Mouse (Mus musculus) brain, adult 2 months (tissue): ENCODE data around the gene Adam10.

Experiments
- DNase-seq: peaks from one replicate; pipeline ENCODE4 v3.0.0; 2011; ENCODE audit warnings: low read depth, low spot score

The Adam10 gene

DNA sequence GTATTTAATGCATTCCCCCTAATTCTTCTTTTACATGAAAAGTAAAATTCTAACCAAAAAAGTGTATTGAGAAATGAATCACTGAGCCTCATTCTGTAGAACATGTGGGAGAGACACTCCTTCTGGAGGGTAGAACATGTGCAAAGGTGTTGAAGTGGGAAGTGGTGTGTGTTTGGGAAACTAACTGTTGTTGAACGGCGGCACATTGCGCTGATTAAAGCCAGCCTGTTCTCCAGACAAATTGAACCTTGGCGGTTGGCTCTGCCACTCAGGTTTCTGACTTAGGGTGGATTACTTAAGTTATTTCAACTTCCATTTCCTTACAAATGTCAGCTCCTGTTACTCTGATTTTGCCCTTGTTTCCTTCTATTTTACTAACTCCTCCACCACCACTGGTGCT, 5.1 kb upstream of the Adam10 start:
- DNase-seq = peak; percentile 54

DNA sequence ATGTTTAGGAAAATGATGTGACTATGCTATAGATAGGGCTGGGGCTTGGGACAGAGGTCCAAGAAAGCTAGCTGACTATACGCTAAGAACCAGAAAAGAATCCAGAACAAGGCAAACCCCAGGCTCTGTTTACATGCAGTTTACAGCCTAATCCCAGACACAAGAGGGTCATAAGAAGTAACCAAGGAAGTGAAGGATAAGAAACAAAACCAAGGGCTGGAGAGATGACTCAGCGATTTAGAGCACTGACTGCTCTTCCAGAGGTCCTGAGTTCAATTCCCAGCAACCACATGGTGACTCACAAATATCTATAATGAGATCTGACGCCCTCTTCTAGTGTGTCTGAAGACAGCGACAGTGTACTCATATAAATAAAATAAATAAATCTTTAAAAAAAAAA, 3.7 kb upstream of the Adam10 start:
- DNase-seq = no peak

DNA sequence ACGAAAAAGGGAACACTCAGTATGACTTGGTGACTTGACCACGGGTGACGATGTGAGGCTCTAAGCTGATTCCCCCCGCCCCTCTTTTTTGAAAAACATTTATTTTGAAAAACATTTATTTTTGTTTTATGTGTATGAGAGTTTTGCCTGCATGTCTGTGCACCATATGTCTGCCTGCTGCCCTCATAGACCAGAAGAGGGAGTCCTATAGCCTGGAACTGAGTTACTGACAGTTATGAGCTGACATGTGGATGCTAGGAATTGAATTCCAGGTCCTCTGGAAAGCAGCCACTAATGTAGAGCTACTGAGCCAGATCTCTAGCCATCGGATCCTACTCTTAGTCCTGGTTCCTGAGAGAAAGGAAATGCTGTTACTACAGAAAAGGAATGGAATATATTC, 2.8 kb upstream of the Adam10 start:
- no peak for DNase-seq

DNA sequence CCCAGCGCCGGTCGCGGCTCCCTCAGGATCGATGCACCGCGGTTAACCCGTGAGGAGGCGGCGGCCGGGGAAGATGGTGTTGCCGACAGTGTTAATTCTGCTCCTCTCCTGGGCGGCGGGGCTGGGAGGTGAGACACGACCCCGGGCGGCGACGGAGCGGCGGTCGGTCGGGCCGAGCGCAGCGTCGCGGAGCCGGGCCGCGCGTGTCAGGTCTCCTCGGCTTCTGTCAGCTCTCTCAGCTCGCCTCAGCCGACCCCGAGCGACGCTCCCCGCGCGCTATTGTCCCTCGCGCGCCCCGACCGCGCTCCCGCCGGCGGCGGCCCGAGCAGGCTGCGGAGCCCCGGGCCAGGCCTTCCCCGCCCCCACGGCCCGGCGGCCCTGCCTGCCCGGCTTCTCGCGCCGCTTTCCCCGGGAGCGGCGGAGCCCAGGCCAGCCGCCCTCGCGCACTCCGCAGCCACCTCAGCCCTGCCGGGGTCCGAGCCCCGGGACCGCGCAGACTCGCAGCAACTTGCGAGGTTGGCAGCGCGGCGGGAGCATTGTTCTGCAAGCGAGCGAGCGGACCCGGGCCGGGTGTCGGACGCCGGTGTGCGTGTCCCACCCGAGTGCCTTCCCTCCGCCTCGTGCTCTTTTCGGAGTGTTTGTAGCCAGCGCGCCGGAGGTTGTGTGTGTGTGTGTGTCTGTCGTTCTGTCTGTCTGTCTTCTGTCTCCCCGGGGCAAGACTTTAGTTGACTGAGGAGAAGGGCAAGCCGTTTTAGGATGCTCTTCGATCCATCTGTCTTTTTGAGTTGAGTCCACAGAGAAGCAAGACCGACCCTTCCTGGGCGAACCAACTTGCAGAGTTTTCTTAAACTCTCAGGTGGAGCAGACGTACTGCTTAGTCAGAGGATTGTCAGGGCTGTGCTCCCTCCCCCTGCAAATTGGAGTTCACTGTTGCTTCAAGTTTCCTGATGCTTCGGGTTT, 615 bp downstream of the Adam10 start:
- peak; percentile 54 for DNase-seq

DNA sequence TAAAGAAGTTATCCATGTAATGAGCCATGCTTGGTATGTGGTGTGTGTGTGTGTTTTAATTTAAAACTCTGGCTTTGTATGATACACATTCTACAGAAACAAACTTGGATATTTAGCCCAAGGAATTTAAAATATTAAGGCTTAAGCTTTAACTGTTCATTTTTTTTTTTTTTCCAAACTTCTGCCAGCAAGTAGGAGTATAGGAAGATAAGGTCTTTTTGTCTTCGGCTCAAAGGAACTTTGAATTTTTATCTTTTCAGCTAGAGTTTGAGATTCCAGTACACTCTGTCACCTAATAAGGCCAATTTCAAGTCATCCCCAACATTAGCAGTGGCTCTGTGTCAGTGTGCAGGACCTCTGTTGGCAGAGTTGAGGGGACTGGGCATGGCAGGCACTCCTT, 3.4 kb downstream of the Adam10 start:
- DNase-seq = no peak

DNA sequence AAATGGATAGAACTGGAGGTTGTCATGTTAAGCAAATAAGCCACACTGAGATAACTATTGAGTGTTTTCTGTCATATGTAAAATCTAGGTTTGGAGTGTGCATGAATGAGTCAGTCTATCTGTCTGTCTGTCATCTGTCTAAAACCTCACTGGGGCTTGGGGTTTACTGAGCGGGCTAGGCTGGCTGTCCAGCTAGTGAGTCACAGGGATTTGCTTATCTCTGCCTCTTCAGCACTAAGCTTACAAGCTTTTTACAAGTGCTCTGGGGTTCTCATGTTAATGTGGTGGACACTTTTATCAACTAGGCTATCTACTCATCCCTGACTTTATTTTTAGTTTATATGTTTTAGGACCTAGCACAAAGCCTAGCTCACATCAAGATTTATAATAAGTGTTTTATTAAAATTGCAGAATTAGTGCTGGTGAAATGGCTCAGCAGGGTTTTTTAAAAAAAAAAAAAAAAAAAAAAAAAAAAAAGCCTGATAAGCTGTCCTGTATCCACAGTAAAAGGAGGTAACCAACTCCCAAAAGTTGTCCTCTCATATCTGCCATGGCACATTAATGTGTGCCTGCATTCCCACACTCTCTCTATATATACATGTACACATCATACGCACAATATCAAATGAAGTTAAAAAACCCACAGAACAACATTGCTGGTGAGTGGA, 9.6 kb downstream of the Adam10 start:
- no peak for DNase-seq

DNA sequence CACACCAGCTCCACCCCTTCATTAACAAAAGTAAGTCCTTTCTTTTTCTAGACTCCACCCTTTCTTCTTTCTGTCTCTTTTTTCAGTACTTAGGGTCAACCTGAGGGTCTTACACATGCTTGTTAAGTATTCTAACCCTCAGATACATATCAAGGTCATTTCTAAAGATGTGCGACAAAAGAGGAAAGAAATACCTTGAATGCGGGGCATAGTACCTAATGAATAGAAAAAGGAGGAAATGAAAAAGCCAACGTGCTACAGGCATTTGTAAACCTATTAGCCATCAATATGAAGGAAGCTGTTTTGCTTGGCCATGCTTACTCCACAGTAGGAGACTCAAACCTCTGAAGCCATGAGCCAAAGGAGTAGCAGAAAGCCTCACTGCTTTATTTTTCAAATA, 11.1 kb downstream of the Adam10 start:
- DNase-seq = no peak

DNA sequence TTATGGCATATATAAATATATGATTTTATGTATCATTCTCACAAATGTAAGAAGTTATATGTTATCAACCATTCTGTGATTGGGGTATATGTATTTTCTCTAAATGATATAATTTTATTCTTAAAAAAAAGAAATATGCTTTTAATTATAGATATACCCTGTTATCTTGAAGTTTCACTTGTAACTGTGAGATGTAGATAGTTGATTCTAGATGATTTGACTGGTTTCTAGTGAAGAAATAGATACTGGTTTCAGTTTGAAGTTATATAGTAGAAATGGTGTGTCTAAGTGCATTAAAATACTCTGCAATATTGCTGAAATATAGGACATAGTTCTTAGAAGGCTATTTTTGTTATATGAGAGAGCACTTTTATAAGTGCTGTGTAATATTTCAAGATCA, 11.8 kb downstream of the Adam10 start:
- no peak for DNase-seq

DNA sequence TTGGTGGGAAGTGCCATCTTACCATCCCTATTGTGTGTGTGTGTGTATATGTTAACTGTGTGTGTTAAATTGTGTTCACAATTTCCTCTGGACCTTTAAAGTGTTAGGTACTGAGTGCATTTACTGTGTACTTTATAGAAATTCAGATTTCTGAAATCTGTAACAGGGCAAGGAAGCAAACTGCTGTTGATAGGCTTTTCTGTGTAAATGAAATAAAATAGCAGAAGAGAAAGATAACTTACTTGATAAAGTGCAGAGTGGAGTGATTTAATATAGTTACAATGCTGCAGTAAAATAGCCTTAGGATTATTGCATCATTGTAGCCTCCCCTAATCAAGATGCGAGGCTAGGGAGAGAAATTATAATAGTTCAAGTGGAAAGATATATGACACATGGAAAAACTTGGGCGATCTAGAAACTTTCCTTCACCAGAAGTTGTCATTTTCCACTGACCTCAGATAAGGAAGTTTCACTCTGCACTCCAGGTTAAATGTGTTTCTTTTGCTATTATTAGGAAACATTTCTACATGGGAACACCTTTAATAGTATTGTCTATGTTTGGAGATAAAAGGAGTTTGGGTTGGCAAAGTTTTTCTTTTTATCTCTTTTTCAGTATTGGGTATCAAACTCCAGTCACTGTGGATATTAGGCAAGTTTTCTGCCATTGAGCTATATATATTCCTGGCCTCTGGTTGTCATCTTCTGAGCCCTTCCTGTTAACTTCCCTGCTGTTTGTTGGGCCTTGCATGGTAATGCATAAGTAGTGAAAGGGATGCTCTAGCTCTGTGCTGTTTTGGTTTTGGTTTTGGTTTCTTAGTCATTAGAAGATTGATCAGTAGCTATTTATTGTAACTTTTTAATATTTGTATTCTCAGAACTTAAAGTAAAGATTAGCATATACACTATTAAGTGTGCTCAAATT, 13.2 kb downstream of the Adam10 start:
- no peak for DNase-seq

DNA sequence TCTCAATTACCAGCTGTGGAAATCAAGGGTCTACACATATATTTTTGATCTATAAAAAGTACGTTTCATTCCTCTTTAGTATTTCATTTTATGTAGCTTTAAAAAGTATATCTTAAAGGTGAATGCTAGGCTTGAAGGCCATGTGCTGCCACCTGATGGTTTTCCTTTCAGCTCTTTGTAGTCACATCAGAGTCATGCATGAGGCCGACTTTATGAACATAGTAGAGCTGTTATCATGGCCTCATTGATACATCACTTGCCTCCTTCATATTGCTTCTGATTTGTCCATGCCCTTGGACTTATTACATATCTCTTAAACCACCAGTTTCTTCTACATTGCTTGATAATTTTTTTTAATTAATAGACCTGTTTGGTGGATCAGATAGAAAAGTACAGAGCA, 16.9 kb downstream of the Adam10 start:
- no peak for DNase-seq

DNA sequence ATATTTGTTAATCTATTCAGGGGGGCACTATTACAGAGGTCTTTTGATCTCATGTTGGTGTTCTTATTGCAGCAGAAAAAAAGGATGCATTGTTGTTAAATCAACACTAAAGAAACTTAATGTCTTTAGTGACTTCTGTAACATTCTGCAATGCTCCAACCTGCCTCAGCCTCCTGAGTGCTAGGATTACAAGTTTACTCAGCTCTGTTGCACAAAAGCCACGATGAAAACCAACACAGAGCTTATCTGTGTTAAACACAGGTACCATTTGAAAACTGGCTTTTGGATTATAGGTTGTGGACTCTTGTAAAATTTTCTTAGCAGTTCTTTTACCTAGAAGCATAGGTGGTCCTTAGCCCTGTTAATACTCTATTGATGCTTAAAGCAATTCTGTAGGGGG, 19.3 kb downstream of the Adam10 start:
- DNase-seq = no peak

DNA sequence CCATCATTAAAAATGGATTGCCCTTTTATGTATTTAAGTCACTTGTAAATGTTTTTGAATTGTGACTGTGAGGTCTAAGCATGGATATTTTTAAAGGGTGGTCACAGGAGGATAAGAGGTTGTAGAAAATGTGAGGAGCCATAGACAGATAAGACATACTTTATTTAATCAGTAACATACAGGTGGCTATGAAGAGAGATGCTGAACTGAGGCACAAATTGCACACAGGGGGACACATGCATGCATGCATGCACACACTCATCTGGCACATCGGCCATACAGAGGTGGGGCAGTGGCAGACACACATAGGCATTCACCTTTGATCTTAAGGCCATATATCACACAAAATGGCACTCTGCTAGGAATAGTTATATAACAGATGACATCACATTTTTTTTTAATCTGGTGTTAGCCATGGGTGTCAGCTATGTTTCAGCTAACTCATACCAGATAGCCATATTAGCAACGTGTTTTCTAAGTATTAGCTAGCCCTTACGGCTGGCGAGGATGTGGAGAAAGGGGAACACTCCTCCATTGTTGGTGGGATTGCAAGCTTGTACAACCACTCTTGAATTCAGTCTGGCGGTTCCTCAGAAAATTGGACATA, 24.9 kb downstream of the Adam10 start:
- DNase-seq = no peak

DNA sequence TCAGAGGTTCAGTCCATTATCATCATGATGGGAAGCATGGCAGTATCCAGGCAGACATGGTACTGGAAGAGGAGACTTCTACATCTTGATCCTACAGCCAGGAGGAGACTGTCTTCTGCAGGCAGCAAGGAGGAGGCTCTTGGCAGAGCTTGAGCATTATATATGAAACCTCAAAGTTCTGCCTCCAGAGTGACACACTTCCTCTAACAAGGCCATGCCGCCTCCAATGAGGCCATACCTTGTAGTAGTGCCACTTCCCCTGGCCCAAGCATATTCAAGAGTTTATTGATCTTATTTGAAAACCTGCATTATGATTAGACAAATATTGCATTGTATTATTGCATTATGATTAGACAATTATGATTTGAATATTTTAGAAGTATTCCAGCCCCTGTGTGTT, 27.6 kb downstream of the Adam10 start:
- DNase-seq = no peak

DNA sequence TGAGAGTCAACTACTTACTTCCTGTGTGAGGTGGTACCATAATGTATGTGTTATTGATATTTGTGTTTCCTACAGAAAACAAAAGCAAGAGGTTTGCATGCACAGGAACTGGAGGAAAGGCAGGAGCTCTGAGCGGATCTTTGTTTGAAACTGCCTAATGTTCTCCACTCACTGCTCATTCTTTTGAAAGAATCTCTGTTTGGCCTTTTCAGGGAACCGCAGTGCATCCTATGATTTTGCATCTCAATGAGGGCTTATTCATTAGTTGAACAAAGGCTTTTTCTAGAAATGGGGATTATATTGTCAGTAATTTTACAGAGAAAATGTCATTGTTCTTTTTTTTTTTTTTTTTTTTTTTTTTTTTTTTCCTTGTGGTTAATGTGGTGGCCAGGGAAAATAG, 50.7 kb downstream of the Adam10 start:
- DNase-seq = peak; percentile 85

DNA sequence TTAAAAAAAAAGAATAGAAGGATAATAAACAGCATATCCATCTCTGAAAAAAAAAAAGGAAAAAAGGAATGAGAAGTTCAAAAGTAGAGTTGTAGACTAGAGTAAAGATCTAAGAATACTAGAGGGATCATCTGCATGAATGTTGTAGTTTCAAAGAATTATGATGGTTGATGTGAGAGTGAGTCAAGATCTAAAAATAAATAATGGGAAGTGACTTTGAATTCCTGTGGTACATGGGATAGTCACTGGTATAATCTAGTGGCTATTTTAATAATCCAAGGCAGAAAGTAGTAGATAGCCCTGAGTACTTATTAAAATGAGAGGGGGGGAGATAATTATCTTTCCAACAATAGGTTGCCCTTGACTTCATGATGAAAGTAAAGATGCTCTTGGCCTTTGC, 52.3 kb downstream of the Adam10 start:
- no peak for DNase-seq

DNA sequence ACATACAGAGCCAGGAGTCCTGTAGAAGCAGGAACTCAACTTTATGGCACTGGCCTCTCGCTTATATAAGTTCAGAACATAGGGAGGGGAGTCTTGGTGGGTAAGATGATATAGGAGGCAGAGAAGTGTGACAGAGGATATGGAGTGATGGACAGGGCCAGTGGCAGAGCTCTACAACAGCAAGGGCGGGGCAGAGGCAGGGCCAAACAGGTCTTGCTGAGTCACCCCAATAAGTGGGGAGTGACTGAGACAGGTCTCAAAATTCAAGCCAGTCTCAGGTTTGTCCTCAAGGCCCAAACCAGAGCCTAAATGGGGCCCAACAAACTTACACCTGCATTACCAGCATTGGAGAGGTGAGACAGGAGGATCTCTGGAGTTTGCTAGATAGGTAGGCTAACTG, 54.4 kb downstream of the Adam10 start:
- DNase-seq = no peak

DNA sequence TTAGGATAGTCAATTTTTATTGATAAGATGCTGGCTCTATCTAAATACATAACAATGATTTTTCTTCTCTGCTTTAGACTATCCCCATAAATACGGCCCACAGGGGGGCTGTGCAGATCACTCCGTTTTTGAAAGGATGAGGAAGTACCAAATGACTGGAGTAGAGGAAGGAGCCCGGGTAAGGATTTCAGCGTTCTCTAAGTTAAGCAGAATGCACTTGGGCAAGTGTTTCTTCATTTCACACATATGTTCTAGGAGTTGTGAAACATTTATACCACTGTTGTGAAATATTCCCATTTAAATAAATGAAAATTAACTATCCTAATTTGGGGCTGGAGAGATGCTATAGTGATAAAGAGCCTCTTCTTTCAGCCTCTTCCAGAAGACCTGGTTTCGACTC, 61.2 kb downstream of the Adam10 start:
- DNase-seq = no peak

DNA sequence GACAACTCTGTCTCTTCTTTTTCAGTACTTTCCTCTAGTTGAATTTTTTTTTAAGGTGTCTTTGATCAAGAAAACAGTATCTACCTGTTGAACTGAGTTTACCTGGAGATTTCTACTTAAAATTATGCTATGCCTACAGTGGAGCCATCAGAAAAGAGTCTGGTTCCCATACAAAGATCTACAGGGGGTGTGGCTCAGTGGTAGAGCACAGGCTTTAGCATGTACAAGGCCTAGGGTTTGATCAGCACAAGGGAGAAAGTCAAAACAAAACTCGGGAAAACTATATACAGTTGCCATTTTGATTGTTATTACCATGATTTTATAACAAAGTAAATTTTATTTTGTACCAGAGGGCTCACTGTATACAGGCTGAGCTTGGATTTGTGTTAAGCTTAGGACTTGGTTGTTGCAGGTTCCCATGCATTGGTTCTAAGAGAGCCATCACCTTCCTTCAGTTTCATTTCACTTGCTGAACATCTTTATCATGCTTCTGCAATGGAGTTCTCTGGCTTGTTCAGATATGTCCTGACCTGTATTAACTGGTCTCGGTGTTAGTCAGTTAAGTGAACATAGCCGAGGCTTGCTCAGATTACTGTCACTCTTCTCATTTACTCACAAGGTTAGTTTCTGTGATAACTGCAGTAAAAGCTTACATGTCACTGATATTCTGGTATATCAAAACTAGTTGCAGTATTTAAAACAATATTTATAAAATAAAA, 72.9 kb downstream of the Adam10 start:
- no peak for DNase-seq

DNA sequence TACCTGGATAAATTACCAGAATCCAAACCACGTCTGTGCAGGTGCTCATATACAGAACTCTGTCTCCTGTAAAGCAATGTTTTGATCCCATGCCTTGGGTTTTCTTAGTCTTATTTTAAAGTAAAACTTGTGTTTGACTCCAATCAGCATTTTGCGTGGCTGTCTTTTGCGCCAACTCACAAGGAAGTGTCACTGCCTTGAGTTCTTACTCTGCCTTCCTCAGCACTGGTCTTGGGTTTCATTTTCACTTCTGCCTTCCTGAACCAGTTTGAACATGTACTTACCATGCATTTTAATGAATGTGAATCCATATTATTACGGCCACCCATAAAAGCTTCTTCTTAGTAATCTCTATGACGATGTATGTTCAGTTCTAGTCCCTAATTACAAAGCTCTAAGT, 82.2 kb downstream of the Adam10 start:
- peak; percentile 11 for DNase-seq

DNA sequence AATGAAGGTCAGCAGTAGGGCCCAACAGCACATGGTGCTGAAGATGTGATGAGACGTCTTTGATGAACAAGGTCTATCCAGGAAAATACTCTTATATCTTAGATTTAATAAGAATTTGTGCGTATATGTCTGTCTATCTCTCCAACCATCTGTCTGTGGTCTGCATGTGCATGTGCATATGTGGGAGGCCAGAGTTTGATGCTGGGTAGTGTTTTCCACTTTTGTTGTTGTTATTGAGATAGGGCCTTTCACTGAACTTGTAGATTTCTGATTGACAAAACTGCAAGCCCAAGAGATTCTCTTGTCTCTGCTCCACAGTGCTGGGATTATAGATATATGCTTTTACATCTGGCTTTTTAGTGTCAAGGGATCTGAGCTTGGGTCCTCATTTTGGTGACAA, 96.7 kb downstream of the Adam10 start:
- no peak for DNase-seq

DNA sequence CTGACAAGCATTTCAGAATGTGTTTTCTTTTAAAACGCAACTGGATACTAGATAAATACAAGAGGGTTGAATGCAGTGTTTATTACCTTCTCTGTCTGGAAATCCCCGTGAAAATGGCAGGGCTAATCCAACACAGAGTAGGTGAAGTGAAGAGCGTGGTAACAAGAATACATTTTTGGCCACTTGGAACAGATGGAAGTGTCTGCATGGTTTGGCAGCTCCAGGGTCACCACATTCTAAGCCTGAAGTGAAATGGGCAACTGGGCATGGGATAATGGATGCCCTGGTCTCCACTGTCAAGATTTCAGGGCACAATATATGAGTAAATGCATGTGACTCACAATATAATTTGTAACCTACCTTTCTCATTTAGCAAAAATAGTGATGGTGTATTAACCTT, 103.4 kb downstream of the Adam10 start:
- peak; percentile 67 for DNase-seq
